Mouse (Mus musculus) testis, postnatal 10 days (tissue): Measurements from ENCODE around the gene Bola1.
"Not testable (repeated sequence)": the region's sequence is repeated elsewhere in the genome, so short reads cannot be mapped to it uniquely, and the experiment has no call there.

Experiments
- DNase-seq: peaks from one replicate; pipeline ENCODE4 v3.0.0; 2021; ENCODE audit warnings: low spot score

Bola1 gene

GRCm38 (mm10) chr3:96247356-96248140 is 28.0 kb upstream of the Bola1 start:
- DNase-seq, result no peak

DNA sequence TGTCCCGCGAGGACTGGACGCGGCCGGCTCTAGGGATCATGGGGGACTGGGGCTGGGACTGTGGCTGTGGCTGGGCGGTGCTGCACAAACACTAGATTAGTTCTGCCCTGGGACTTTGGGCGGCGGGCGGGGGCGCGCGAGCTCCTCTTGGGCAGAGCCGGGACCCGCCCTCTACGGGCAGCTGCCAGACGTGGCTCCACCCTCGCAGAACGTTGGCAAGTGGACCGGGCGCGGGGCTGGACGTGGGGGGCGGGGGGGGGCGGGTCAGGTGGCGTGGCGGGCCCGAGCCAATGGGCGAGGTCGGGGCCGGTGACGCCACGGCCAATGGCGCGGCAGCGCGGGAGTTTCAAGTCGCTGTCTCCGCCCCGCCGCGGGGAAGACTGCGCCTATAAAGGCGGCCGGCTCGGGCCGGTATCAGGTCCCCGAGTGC is 26.9 kb upstream of the Bola1 start, which contains the start of gene Hist2h3c1:
Gene Hist2h3c1, plus strand, starts transcription at position 259 of the 430 bp plus-strand sequence.
- DNase-seq, result not testable (repeated sequence)

- DNase-seq, result not testable (repeated sequence)
Measured at GRCm38 (mm10) chr3:96246018-96246417, 26.5 kb upstream of the Bola1 start.

GRCm38 (mm10) chr3:96245003-96245886 is 25.7 kb upstream of the Bola1 start, which contains the start of gene Hist2h2aa1:
Gene Hist2h2aa1, plus strand, starts transcription at chr3:96245497.
- DNase-seq, result peak; percentile 84

GRCm38 (mm10) chr3:96243921-96244572 is 24.5 kb upstream of the Bola1 start:
- DNase-seq, result no peak

DNA sequence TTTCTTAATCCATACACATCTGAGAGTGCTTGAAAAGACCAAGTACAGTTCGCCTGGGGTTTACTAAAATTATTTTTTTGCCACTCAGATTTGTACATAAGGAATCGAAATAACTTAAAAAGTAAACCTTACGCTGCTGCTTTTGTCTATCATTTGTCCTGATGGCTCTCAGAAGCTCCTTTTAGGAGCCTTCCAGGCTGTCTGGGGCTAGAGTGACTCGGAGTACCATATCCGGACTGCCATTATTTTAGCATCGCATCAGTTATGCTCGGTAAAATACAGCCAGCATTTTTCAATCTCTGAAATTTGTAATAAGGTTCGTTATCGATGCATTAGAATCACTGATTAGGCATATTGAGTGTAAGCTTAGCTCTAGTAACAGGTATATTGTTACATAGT is 21.3 kb upstream of the Bola1 start:
- DNase-seq, result no peak

DNA sequence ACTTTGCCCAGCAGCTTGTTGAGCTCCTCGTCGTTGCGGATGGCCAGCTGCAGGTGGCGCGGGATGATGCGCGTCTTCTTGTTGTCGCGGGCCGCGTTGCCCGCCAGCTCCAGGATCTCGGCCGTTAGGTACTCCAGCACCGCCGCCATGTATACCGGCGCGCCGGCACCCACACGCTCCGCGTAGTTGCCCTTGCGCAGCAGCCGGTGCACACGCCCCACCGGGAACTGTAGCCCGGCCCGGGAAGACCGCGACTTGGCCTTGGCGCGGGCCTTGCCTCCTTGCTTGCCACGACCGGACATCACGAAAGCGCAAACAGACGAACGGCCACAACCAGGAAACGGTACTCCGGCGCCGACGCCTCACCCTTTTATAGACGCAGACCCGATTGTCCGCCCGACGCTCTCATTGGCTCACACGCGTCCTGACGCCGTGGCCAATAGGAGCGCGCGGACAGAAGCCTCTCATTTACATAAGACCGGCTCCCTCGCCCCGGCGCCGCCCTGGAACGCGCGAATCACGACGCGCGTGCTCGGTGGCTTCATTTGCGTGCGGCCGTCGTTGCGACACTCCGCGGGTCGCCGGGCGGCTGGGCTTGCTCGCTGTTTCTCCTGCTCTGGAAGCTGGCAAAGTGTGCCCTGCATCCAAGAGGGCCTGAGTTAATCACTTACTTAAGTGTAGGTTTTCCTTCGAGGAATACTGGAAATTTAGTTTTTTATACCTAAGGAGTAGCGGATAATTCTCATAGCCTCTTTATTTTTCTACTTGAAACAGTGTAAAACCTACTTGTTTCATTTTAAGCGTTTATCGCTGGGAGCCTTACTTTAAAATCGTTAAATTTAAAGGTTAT is 20.7 kb upstream of the Bola1 start, which contains the start of gene Hist2h2aa2:
Gene Hist2h2aa2, minus strand, starts transcription at position 328 of the 850 bp plus-strand sequence.
- DNase-seq, result peak; percentile 89

GRCm38 (mm10) chr3:96238954-96239793 is 19.7 kb upstream of the Bola1 start, which contains the start of gene Hist2h3c2:
Gene Hist2h3c2, minus strand, starts transcription at chr3:96239127.
- not testable (repeated sequence) for DNase-seq

GRCm38 (mm10) chr3:96237904-96238511 is 18.5 kb upstream of the Bola1 start:
- no peak for DNase-seq

DNA sequence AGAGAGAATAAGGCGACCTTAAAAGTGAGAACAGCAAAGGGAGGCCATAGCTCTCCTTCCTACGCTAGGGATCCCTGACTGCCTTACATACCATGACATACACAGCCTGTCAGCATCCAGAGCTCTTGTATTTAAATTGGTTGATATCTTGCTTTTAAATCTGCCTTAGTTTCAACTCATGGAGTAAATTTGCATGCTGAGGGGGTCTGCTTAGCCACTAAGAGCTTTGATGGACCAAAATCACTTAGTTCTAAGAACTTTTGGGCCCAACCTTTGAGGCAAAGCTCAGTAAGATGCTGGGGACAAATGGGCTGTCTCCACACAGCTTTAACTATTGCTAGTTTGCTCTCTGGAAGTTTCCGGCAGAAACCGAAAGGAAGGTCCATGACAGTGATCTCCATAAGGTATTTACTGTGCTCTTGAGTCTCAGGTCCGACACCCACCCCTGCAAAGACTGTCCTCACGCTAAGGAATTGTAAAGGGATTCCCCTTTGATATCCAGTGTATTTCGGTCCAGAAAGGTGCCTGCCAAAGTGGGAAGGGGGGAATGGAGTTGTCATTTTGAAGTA is 17.9 kb upstream of the Bola1 start:
- DNase-seq, result no peak

GRCm38 (mm10) chr3:96236834-96237334 is 17.4 kb upstream of the Bola1 start:
- DNase-seq, result no peak

DNA sequence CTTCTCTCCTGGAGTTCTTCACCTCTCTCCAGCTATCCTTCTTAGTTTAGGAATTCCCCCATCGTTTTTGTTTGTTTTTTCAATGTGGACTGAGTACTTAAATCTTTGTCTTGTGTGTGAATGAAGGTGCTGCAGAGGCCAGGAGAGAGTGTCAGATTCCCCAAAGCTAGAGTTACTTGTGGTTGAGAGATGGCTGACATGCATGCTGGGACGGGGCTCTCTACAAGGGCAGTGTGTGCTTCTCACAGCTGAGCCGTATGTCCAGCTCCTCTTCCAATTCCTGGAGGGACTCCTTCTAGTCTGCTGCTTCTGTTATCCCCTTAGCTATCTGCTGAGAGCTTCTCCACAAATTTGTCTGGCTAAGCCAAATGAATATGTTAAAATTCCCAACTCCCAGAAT is 16.3 kb upstream of the Bola1 start:
- DNase-seq, result no peak

DNA sequence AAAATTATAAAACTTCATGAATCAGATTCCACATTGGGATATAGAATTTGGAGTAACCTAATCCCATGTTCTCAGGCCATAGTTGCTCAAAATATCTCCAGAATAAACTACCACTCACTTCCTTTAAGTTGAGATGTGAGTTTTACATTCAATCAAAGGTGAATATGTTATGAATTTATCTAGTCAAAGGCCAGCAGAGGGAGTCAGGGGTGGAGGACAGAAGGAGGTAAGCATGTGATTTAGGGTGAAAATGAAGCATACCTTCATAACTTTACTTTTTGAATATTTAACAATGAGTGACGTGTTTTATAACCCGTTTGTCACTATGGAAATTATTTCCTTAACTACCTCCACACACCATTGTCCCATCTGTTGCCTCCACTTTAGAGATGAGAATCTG is 15.4 kb upstream of the Bola1 start:
- DNase-seq, result no peak

- no peak for DNase-seq
Measured at GRCm38 (mm10) chr3:96231758-96232120, 12.2 kb upstream of the Bola1 start.

- no peak for DNase-seq
Measured at GRCm38 (mm10) chr3:96230910-96231757, 11.6 kb upstream of the Bola1 start.

DNA sequence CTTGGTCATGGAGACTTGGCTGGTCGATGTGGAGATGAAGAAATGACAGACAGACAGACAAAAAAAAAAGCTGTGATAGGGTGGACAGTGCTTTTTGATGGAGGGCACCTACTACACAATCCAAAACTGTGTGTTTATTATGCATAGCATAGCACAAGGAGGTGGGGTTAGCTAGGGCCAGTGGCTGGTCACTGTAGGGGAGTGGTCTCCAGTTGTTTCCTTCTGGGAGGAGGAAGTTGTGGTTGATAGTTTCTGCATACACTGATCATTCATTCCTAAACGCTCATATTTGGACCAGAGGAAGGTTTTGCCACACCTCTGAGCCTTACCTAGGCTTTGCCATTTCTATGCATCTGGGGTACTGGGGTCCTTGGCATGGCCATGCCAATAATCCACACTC is 10.9 kb upstream of the Bola1 start:
- DNase-seq, result no peak

DNA sequence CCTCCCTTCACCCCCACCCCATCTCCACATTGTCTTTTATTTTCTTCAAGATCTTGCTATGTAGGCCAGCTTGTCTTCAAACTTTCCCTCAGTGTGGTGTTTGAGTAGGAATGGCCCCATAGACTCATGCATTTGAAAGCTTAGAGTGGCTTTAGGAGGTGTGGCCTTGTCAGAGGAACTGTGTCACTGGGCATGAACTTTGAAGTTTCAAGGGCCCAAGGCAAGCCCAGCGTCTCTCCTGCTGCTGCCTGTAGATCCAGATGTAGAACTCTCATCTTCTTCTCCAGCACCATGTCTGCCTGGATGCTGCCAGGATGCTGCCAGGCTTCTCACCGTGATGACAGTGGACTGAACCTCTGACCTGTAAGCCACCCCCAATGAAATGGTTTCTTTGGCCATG is 9.3 kb upstream of the Bola1 start:
- DNase-seq, result no peak
